Mouse (Mus musculus): ENCODE results near the gene Rc3h1.

- no peak for TF ChIP-seq CTCF (IDR thresholded peaks at IDR 0.05; ENCODE audit: extremely low read depth, insufficient read depth, insufficient read length, insufficient replicate concordance)
- TF ChIP-seq POLR2A (IDR thresholded peaks at IDR 0.05; ENCODE audit: low read depth, low read length): no peak
Measured at GRCm38 (mm10) chr1:161006471-161006870, 100.3 kb downstream of the Rc3h1 start.

Data from spleen, adult 2 months (tissue).